ENCODE assay signal across 1 mouse cellular context in the genomic region with DNA sequence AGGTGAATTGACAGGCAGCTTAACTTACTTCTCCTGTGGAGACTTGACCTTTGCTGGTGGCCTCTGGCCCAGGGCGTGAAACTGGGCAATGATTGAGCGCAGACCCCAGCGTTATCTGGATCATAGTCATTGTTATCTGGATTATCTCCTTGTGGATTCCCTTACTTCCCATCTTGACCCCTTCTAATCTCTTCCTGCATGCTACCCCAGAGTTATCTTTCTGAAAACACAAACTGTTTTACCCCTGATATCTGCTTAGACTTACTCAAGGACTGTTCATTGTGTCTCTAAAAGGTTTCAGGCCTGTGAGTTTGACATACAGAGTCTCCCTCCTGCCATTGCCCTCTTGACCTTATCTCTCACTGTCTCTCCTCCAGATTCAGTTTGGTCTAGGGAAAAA.
A peak's percentile ranks its signal among the peaks of the same experiment; 100 is the strongest.
TF ChIP-seq lines count a peak whose summit lies in the region.

No protein-coding gene starts in this region.

TF ChIP-seq in MEL, 35 proteins besides CTCF, POLR2A, EP300 and RAD21 (continued from another document):
- no peak for TF ChIP-seq ZNF384 (IDR thresholded peaks at IDR 0.05; ENCODE audit: low read depth, low read length)
- no peak for TF ChIP-seq NRF1 (IDR thresholded peaks at IDR 0.05; ENCODE audit: insufficient read depth, low read depth, low read length, poor library complexity, severe bottlenecking)
- 0 out of 2 replicates have a peak, but pooled peaks have one; percentile 41 for TF ChIP-seq ETS1 (IDR thresholded peaks at IDR 0.05; ENCODE audit: low read depth, low read length)
- TF ChIP-seq CHD1 (IDR thresholded peaks at IDR 0.05; ENCODE audit: low read depth, low read length) = no peak
- no peak for TF ChIP-seq TBP (IDR thresholded peaks at IDR 0.05; ENCODE audit: low read depth, low read length)
- TF ChIP-seq POLR2AphosphoS2 (IDR thresholded peaks at IDR 0.05; ENCODE audit: low read length) = no peak
- peak; percentile 78 for TF ChIP-seq GATA1 (IDR thresholded peaks at IDR 0.05; ENCODE audit: low read depth, low read length)
- no peak for TF ChIP-seq E2F4 (IDR thresholded peaks at IDR 0.05; ENCODE audit: borderline replicate concordance, low read depth, low read length)
- TF ChIP-seq UBTF (IDR thresholded peaks at IDR 0.05; ENCODE audit: borderline replicate concordance, insufficient read depth, low read depth, low read length) = no peak
- no peak for TF ChIP-seq TAL1 (IDR thresholded peaks at IDR 0.05; ENCODE audit: low read length)
- no peak for TF ChIP-seq POLR2AphosphoS5 (IDR thresholded peaks at IDR 0.05; ENCODE audit: borderline replicate concordance, low read depth, low read length)
- TF ChIP-seq USF1 (IDR thresholded peaks at IDR 0.05; ENCODE audit: low read depth, low read length) = no peak
TF ChIP-seq in MEL: peak in this region for 4.
